Mouse (Mus musculus) layer of hippocampus, adult 8-10 months (tissue): ENCODE measurements at regions not wholly inside any gene's neighbourhood (a gene's known extent, or its start where the extent isn't known, plus 50 kb on each side); places are given as distances from the start of the nearest gene placed in this dataset.
A peak's percentile ranks its signal among the peaks of the same experiment; 100 is the strongest.

ENCODE experiments used
- DNase-seq, 2 experiments: peaks; one replicate each; pipeline ENCODE4 v3.0.0; 2022; ENCODE audit warnings: low spot score in 2 of 2

DNA sequence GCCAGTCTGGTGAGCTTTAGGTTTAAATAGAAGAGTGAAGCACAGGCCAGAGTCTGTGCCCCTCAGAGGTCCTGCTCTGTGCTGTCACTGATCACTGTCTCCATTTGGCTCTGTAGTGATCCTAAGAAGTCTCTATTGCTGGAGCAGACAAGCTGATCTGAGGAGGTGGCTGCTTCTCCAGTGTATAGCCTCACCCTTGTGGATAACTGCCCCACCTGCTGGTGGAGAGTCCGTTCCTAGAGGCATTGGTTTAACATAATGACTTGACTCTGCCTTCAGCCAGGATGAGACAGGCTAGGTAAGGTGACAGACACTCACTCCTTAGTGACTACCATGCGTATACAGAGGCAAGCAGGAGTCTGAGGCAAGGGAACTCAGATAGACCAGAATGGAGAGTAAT lies 136.5 kb upstream of the Foxn2 start:
- DNase-seq: no peak

GRCm38 (mm10) chr17:88305165-88305564 lies 135.3 kb upstream of the Foxn2 start:
- DNase-seq: no peak

- no peak for DNase-seq
These were observed 134.2 kb upstream of the Foxn2 start for GRCm38 (mm10) chr17:88306325-88306724.

GRCm38 (mm10) chr17:88307082-88307481 lies 133.4 kb upstream of the Foxn2 start:
- no peak for DNase-seq

GRCm38 (mm10) chr17:88307826-88308225 lies 132.7 kb upstream of the Foxn2 start:
- DNase-seq: no peak

- DNase-seq: no peak
These were observed 127.6 kb upstream of the Foxn2 start for GRCm38 (mm10) chr17:88312876-88313275.

GRCm38 (mm10) chr17:88316213-88316967 lies 124.1 kb upstream of the Foxn2 start:
- no peak for DNase-seq

DNA sequence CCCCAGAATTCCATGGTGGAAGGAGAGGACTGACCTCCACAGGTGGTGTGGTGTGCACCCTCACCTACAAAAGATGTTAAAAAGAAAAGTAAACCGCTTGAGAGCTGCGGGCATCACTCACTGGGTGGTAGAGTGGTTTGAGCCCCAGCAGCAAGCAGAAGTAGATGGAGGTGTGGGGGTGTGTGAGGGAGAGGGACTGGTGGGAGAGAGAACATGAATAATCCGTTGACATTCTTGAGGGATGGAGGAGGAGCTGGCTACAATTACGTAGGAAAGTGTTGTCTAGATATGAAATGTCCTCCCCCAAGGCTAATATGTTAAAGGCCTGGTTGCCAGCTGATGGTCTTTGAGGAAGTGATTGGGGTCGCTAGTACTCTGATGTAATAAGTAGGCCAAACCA lies 123.2 kb upstream of the Foxn2 start:
- no peak for DNase-seq

GRCm38 (mm10) chr17:88317806-88318205 lies 122.7 kb upstream of the Foxn2 start:
- no peak for DNase-seq

- DNase-seq: no peak
These were observed 122.2 kb upstream of the Foxn2 start for GRCm38 (mm10) chr17:88318207-88318791.

DNA sequence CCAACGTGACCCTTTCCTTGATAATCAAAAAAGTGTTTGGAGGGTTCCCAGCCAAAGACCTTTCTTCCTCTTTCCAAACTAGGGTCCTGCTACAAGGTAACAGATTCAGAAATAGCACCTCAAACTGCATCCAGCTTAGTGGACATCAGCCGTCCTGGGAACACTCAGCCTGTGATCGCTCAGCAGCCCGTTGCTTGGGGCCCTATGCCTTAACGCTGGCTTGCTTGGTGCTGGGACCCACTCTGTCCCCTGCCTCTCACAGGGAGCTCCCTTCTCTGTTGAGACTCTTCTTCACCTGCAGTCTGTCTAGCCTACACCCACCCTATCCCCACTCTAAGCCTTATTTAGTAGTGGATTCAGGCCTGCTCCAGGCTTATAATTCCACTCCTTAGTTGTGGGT lies 121.6 kb upstream of the Foxn2 start:
- DNase-seq: no peak

DNA sequence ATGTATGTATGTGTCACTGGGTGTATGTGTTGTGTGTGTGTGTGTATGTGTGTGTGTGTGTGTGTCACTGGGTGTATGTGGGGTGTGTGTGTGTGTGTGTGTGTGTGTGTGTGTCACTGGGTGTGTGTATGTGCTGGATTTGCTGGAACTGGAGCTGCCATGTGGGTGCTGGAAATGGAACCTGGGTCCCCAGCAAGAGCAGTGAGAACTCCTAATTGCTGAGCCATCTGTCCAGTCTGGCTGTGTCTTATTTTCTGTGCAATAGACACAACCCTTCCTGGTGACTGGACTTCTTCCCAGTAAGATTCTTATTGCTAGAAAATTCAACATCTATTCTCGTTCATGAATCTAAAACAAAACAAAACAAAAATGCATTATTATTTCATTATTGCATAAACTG lies 119.8 kb upstream of the Foxn2 start:
- DNase-seq: no peak

DNA sequence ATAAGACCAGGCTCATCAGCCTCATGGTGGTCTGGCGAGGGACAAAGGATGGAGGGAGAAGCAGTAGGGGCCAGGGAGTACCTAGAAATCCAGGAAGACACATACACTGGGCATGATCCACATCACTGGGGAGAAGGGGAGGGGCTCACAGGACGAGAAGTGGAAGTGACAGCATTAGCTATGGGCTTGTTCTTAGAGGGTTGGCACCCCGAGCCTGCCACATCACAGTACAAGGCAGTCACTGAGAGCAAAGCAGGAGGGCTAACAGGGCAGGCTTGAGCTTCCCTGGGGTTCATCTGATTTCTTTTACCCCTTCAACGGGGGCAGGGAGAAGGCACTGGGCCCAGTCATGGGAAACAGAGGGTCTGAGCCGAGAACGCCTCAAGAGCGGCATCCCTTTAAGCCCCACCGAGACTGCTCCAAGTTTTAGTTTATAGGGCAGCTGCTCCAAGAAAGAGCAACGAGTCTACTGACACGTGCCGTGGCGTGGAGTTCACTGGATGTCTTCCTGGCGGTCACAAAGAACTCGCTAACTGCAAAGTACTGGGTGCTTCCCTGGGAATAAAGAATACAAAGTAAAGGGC lies 115.1 kb upstream of the Foxn2 start:
- DNase-seq: no peak

- DNase-seq: peak; percentile 53 to 70
These were observed 114.4 kb upstream of the Foxn2 start for GRCm38 (mm10) chr17:88325910-88326739.

- DNase-seq: no peak
These were observed 113.8 kb upstream of the Foxn2 start for GRCm38 (mm10) chr17:88326740-88327123.

GRCm38 (mm10) chr17:88327791-88328190 lies 112.7 kb upstream of the Foxn2 start:
- DNase-seq: no peak

- no peak for DNase-seq
These were observed 111.7 kb upstream of the Foxn2 start for GRCm38 (mm10) chr17:88328807-88329206.

- DNase-seq: peak in 1 of 2 experiments; percentile 34
These were observed 110.8 kb upstream of the Foxn2 start for GRCm38 (mm10) chr17:88329715-88330114.

DNA sequence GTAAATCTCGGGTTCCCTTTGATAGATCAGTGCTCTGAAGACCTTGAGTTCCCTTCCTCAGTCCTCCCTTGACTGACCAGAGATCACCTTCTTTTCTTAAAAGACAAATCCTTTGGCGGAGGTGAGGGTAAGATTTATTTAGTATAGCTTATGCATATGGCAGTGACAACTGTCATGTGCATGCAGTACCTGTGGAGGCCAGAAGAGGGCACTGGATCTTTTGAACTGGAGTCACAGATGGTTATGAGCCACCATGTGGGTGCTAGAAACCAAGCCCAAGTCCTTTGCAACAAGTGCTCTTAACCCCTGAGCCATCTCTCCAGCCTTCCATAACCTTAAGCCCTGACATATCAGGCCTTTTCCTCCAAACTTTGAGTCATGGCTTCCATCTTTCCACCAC lies 110.4 kb upstream of the Foxn2 start:
- DNase-seq: no peak

- DNase-seq: no peak
These were observed 106.7 kb upstream of the Foxn2 start for GRCm38 (mm10) chr17:88333816-88334215.

DNA sequence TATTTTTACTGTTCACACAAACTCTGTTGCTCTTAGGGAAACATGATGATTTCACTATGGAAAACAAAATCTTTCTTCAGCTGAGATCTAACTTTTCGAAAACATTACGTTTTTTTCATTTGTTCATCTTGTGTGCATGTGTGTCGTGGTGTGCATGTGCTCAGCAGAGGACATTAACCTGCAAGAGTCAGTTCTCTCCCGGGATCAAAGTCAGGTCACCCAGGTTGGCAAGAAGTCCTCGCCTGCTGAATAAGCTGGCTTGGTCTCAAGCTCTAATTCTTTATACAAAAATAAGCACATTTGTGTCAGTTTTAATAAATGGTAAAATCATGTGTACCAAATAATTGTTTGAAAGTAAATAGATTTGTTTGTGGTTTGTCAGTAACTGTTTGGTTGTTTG lies 105.2 kb upstream of the Foxn2 start:
- DNase-seq: no peak

- DNase-seq: peak in 1 of 2 experiments; percentile 51
These were observed 104.3 kb upstream of the Foxn2 start for GRCm38 (mm10) chr17:88336140-88336769.
